Mouse (Mus musculus) lung, embryonic 14.5 days (tissue): ENCODE measurements at regions not wholly inside any gene's neighbourhood (a gene's known extent, or its start where the extent isn't known, plus 50 kb on each side); places are given as distances from the start of the nearest gene placed in this dataset.

Experiments
- ATAC-seq: fragments of 200-750 bp; cut with Nextera tagmentation; 2 replicates; pipeline ENCODE4 v1.8.0; 2017; ENCODE audit warnings: mild to moderate bottlenecking, moderate TSS enrichment, moderate library complexity; ENCODE audit not compliant: insufficient read depth
- DNase-seq: peaks from one replicate; pipeline ENCODE4 v3.0.0-alpha.2; 2015
- H3K27ac ChIP-seq: fragments of 300-500 bp; sonication (generic); 2 replicates; pipeline ENCODE4 v1.5.1; 2014; ENCODE audit warnings: low read depth, mild to moderate bottlenecking, moderate library complexity
- H3K27me3 ChIP-seq: fragments of 300-500 bp; sonication (generic); 2 replicates; pipeline ENCODE4 v1.6.1; 2014; ENCODE audit warnings: low read length, control low read depth; ENCODE audit not compliant: insufficient read depth
- H3K36me3 ChIP-seq: fragments of 300-500 bp; sonication (generic); 2 replicates; pipeline ENCODE4 v1.6.1; 2014; ENCODE audit warnings: control low read depth; ENCODE audit not compliant: insufficient read depth
- H3K4me1 ChIP-seq: fragments of 300-500 bp; sonication (generic); 2 replicates; pipeline ENCODE4 v1.6.1; 2014; ENCODE audit warnings: antibody characterized with exemption, control low read depth; ENCODE audit not compliant: insufficient read depth
- H3K4me2 ChIP-seq: fragments of 300-500 bp; sonication (generic); 2 replicates; pipeline ENCODE4 v1.6.1; 2014; ENCODE audit warnings: mild to moderate bottlenecking
- H3K4me3 ChIP-seq: fragments of 300-500 bp; sonication (generic); 2 replicates; pipeline ENCODE4 v1.5.1; 2014; ENCODE audit warnings: low read depth, low read length
- H3K9ac ChIP-seq: fragments of 300-500 bp; sonication (generic); 2 replicates; pipeline ENCODE4 v1.6.1; 2014
- H3K9me3 ChIP-seq: fragments of 300-500 bp; sonication (generic); 2 replicates; pipeline ENCODE4 v1.6.1; 2016; ENCODE audit warnings: low read depth, low read length, control low read depth
- CTCF ChIP-seq: IDR thresholded peaks from 2 replicates; pipeline ENCODE4 v1.5.1; 2016; ENCODE audit warnings: antibody characterized with exemption, low read depth
- WGBS: fragments of 180-500 bp; shearing (Covaris S2); extraction: QIAGEN DNeasy Blood & Tissue Kit; methylation state at CpG from one replicate; pipeline ENCODE4 v1.1.7; 2014; 5-methylcytosine and 5-hydroxymethylcytosine counted together

DNA sequence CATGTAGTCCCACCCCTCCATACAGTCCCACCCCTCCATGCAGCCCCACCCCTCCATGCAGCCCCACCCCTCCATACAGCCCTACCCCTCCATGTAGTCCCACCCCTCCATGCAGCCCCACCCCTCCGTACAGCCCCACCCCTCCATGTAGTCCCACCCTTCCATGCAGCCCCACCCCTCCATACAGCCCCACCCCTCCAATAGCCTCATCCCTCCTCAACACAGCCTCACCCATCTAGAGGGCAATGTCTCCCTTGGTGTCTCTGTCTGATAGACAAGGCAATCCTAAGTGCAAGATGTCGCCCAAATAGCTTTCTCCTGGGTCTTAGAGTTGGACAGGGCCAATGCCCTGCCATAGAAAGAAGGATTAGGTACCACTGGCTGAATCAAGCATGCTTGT lies 77.8 kb downstream of the Zfp706 start:
- no peak overlapping the region for H3K27ac ChIP-seq
- WGBS: 84% methylated on average over 2 of the region's 2 CpGs
- no peaks in the 10 kb centered on the region for H3K27me3 ChIP-seq
- no peak overlapping the region for H3K9ac ChIP-seq
- no peak for TF ChIP-seq CTCF
- no peaks in the 10 kb centered on the region for H3K36me3 ChIP-seq
- DNase-seq (no peak), ATAC-seq (no peak)
- H3K4me2 ChIP-seq: no peak overlapping the region
- H3K9me3 ChIP-seq: no peaks in the 10 kb centered on the region
- H3K4me1 ChIP-seq: no peaks in the 10 kb centered on the region
- H3K4me3 ChIP-seq: no peak overlapping the region

DNA sequence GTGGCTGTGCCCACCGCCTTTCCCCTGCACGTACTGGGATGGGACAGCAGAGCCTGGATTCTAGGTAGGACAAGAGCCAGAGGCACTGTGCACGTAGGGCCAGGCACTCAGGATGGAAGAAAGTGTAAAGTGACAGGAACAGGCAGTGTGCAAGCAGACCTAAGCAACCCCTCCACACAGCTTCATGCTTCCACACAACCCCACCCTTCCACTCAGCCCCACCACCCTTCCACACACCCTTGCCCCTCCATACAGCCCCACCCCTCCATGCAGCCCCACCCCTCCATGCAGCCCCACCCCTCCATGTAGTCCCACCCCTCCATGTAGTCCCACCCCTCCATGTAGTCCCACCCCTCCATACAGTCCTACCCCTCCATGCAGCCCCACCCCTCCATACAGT lies 78.5 kb downstream of the Zfp706 start:
- no peak for ATAC-seq
- no peaks in the 10 kb centered on the region for H3K36me3 ChIP-seq
- no peak for TF ChIP-seq CTCF
- 87% methylated on average over 3 of the region's 3 CpGs for whole genome bisulfite sequencing
- no peak overlapping the region for H3K27ac ChIP-seq
- DNase-seq: no peak
- no peaks in the 10 kb centered on the region for H3K9me3 ChIP-seq
- H3K4me1 ChIP-seq: 0 out of 2 replicates have a peak, but pooled peaks cover 2% of the 10 kb centered on the region
- H3K4me2 ChIP-seq: no peak overlapping the region
- no peak overlapping the region for H3K4me3 ChIP-seq
- H3K27me3 ChIP-seq: no peaks in the 10 kb centered on the region
- no peak overlapping the region for H3K9ac ChIP-seq

DNA sequence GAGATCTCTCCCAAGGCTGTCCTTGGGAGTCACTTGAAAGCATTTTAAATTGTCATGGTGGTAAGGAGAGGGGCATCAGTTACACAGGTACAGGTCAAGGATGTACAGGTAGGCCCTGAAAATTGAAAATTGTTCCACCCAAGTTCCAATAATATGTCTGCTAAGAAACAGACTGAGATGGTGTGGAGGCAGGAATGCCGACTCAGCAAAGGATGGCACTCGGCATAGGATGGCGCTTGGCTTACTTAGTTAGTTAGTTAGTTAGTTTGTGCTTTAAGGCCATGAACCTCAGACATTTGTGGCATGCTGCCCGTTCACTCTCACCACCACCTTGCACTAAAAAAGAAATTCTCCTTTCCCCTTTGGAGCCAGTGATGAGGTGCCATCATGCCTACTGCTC lies 78.9 kb downstream of the Zfp706 start:
- H3K36me3 ChIP-seq: no peaks in the 10 kb centered on the region
- H3K4me3 ChIP-seq: no peak overlapping the region
- 0 out of 2 replicates have a peak, but pooled peaks cover 2% of the 10 kb centered on the region for H3K4me1 ChIP-seq
- H3K27me3 ChIP-seq: no peaks in the 10 kb centered on the region
- no peak overlapping the region for H3K9ac ChIP-seq
- H3K9me3 ChIP-seq: no peaks in the 10 kb centered on the region
- H3K4me2 ChIP-seq: no peak overlapping the region
- no peak for ATAC-seq
- 89% methylated on average over 4 of the region's 4 CpGs for WGBS
- H3K27ac ChIP-seq: no peak overlapping the region
- TF ChIP-seq CTCF: no peak
- DNase-seq: no peak

DNA sequence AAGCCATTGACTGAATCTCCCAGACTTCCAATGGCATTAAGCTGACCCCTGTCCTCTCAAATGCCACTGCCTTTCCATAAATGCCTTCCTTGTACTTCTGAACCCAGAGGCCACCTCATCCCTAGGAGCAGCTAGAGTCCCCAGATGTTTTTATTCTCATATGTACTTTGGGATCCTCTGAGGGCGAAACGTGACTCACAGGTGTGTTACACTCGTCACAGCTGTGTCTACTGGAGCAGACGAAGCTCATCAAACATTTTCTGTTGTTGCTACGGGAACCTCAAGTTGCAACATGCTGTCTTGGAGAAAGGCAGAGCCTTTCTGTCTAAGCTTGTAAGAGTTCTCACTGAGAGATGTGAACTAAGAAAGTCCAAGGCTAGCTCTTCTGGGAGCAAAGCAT lies 80.1 kb downstream of the Zfp706 start:
- Histone ChIP-seq H3K36me3 (no peaks in the 10 kb centered on the region), H3K27me3 (no peaks in the 10 kb centered on the region), H3K9me3 (no peaks in the 10 kb centered on the region), H3K27ac (no peak overlapping the region), H3K4me3 (no peak overlapping the region), H3K4me2 (no peak overlapping the region), H3K4me1 (0 out of 2 replicates have a peak, but pooled peaks cover 2% of the 10 kb centered on the region), H3K9ac (no peak overlapping the region)
- WGBS: 64% methylated on average over 5 of the region's 5 CpGs
- DNase-seq (no peak), ATAC-seq (no peak)
- no peak for TF ChIP-seq CTCF

DNA sequence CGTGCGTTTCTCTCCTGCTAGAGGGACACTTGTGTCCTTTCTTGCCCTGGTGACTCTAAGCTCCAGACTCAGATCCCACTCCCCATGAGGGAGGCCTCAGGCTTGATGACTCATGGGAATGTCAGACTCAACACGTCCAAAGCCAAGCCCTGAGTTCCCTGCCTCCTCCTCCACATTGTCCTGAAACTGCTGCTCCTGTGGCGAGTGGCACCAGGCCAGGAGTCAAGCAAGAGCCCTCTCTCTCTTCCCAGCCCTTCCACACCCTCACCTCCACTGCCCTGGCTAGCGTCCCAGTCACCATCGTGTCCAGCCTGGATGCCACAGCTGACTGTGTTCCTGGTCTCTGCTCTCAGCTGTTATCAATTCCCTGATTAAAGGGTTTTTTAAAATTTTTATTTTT lies 83.4 kb downstream of the Zfp706 start:
- H3K4me3 ChIP-seq: no peak overlapping the region
- no peak; the same call in 1 of the 2 replicates for ATAC-seq

DNA sequence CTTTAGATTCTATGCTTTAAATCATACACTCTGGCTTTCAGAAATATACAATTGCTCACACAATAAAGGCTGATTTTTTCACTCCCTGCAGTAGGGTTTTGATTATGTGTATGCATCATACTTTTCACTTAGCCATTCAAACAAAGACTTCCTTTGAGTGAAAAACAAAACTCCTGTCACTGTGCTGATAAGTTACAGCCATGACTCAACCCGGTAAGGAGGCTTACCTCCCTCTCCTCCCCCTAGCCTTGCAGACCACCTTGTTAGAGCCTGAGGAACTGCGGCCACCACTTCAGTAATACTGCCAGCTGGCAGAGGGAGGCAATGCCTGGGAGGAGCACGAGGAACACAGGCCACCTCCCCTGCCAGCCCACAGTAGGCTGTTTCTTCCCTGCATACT lies 86.2 kb downstream of the Zfp706 start:
- H3K4me2 ChIP-seq: no peak overlapping the region
- no peak for ATAC-seq
- no peak for DNase-seq
- H3K4me3 ChIP-seq: no peak overlapping the region
- H3K27ac ChIP-seq: no peak overlapping the region
- no peaks in the 10 kb centered on the region for H3K36me3 ChIP-seq
- H3K9me3 ChIP-seq: no peaks in the 10 kb centered on the region
- H3K4me1 ChIP-seq: 0 out of 2 replicates have a peak, but pooled peaks cover 2% of the 10 kb centered on the region
- TF ChIP-seq CTCF: no peak
- WGBS: 28% methylated on average over 3 of the region's 3 CpGs
- H3K9ac ChIP-seq: no peak overlapping the region
- no peaks in the 10 kb centered on the region for H3K27me3 ChIP-seq

More for the DNA sequence above, 83.4 kb downstream of the Zfp706 start:
- 0 out of 2 replicates have a peak, but pooled peaks cover 2% of the 10 kb centered on the region for H3K4me1 ChIP-seq
- no peaks in the 10 kb centered on the region for H3K9me3 ChIP-seq
- no peak overlapping the region for H3K27ac ChIP-seq
- no peak for TF ChIP-seq CTCF
- H3K4me2 ChIP-seq: no peak overlapping the region
- no peaks in the 10 kb centered on the region for H3K27me3 ChIP-seq
- no peak overlapping the region for H3K9ac ChIP-seq
- DNase-seq: peak; percentile 25
- WGBS: 53% methylated on average over 6 of the region's 6 CpGs
- no peaks in the 10 kb centered on the region for H3K36me3 ChIP-seq

DNA sequence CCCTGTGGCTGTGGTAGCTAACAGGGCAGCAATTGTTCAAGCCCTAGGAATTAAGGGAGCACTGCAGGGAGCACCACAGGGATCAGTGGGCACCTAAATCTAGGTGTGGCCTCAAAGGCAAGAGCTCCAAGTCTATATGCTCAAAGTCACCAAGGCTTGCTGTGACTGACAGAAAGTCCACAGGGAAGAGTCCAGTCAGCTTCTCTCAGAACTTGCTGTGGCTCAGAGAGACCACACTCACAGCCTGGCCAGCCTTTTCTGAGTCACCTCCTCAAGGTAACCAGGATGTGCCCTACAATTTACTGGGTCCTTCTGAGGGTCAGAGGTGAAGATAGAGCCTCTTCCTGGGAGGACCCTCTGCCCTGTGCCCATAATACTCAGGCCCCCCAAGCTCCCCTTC lies 86.7 kb downstream of the Zfp706 start:
- Histone ChIP-seq H3K9ac (no peak overlapping the region), H3K36me3 (no peaks in the 10 kb centered on the region), H3K4me2 (no peak overlapping the region), H3K9me3 (no peaks in the 10 kb centered on the region), H3K4me3 (no peak overlapping the region), H3K27me3 (no peaks in the 10 kb centered on the region), H3K27ac (no peak overlapping the region), H3K4me1 (0 out of 2 replicates have a peak, but pooled peaks cover 2% of the 10 kb centered on the region)
- no peak for TF ChIP-seq CTCF
- ATAC-seq (no peak), DNase-seq (no peak)

DNA sequence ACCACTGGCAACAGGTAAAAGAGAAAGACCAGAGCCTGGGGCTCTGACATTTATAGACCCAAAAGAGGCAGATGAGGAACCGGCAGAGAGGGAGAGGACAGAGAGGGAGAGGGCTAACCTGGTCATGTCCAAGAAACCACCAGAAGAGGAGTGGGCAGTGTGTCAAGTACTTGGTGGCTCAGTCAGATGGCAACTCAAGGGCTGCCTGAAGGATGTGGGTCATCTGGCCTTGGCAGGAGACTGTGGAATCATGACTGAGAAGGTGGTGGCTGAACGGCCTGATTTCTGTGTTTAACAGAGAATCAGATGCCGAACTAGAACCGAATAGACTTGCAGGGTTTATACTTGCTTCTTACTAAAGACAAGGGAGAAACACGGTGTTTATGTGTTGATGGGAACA lies 87.9 kb downstream of the Zfp706 start:
- no peak for ATAC-seq
- no peaks in the 10 kb centered on the region for H3K9me3 ChIP-seq
- no peaks in the 10 kb centered on the region for H3K27me3 ChIP-seq

More for the DNA sequence above, 87.9 kb downstream of the Zfp706 start:
- H3K9ac ChIP-seq: no peak overlapping the region
- no peak for DNase-seq
- H3K36me3 ChIP-seq: no peaks in the 10 kb centered on the region
- H3K27ac ChIP-seq: no peak overlapping the region
- H3K4me3 ChIP-seq: no peak overlapping the region
- 87% methylated on average over 5 of the region's 5 CpGs for WGBS
- H3K4me1 ChIP-seq: 0 out of 2 replicates have a peak, but pooled peaks cover 2% of the 10 kb centered on the region
- TF ChIP-seq CTCF: no peak
- H3K4me2 ChIP-seq: no peak overlapping the region
